Mouse (Mus musculus): Measurements from ENCODE around the gene Cdk20. TPM values are rescaled to one million over a fixed set of nuclear protein-coding genes. Genes with fewer than 3 reads are reported as not detected.

Gene Cdk20
- polyA plus RNA-seq (2014; fragmentation: Illumina TruSeq; extraction: RNeasy Lipid Tissue Mini Kit (QIAGEN cat#74804); ENCODE audit: low read depth, low replicate concordance) = 1.3 TPM

DNA sequence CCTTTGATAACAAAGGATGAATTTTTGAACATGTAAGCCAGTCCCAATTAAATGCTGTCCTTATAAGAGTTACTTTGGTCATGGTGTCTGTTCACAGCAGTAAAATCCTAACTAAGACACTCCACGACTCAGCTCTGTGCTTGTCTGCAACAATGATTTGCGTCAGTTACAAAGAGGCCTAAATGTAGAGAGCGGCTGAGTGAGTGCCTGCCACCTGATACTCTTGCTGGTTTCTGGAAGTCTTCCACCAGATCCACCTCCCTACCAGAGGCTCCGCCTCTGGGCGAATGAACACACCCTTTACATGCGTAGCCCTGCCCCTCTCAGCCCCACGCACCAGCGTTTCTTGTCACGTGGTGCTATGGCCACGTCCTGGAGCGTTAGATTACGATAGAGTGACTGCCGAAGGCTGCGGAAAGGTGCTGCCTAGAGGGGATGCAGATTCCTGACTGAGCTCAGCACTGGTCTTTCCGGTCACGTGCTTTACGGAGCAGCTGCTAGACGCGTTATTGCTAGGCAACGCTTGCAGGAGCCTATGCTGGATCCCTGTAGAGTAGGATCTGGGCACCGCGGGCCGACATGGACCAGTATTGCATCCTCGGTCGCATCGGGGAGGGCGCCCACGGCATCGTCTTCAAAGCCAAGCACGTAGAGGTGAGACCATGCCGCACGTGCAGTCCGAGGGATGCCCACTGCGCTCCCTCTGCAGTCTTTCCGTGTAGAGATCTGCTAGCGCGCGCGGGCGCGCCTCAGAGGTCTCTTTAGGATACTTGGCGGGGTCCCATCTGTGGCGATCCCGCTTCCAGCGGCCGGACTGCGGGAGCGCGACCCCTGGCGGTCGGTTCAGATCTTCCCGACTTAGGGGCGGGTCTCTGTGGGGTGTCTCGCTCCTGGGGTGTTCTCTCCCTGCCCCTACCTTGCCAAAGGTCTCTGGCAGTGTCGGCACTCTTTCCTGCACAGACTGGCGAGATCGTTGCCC, at the start of gene Cdk20:
TSS of gene Cdk20 (plus strand) at position 298 of the 979 bp plus-strand sequence.

Other genes with a start within 250 kb of the Cdk20 start
- gene Cdc14b, start 157.0 kb upstream of the Cdk20 start, polyA plus RNA-seq (2014; fragmentation: Illumina TruSeq; extraction: RNeasy Lipid Tissue Mini Kit (QIAGEN cat#74804); ENCODE audit: low read depth, low replicate concordance) = 49.9 TPM
- gene Aaed1, start 119.6 kb upstream of the Cdk20 start, polyA plus RNA-seq (2014; fragmentation: Illumina TruSeq; extraction: RNeasy Lipid Tissue Mini Kit (QIAGEN cat#74804); ENCODE audit: low read depth, low replicate concordance) = 103 TPM
- 133 TPM for gene Ctsl, start 61.4 kb upstream of the Cdk20 start, polyA plus RNA-seq (2014; fragmentation: Illumina TruSeq; extraction: RNeasy Lipid Tissue Mini Kit (QIAGEN cat#74804); ENCODE audit: low read depth, low replicate concordance)
- not detected for gene Fam240b, start 65.5 kb downstream of the Cdk20 start, polyA plus RNA-seq (2014; fragmentation: Illumina TruSeq; extraction: RNeasy Lipid Tissue Mini Kit (QIAGEN cat#74804); ENCODE audit: low read depth, low replicate concordance)

Measured in sigmoid colon, adult 10 weeks (tissue).